Mouse (Mus musculus) intestine, postnatal 0 days (tissue): Measurements from ENCODE around the gene Prss16. TPM values are rescaled to one million over a fixed set of nuclear protein-coding genes. Genes with fewer than 3 reads are reported as not detected.
A peak's percentile ranks its signal among the peaks of the same experiment; 100 is the strongest.
"Not testable (repeated sequence)": the region's sequence is repeated elsewhere in the genome, so short reads cannot be mapped to it uniquely, and the experiment has no call there.

ENCODE experiments used
- ATAC-seq: fragments of 200-750 bp; cut with Nextera tagmentation; 2 replicates; pipeline ENCODE4 v1.8.0; 2017; ENCODE audit warnings: mild to moderate bottlenecking, moderate TSS enrichment, moderate library complexity
- H3K27ac ChIP-seq: fragments of 300-500 bp; sonication (generic); 2 replicates; pipeline ENCODE4 v1.5.1; 2014; ENCODE audit warnings: mild to moderate bottlenecking, low read depth, low read length, moderate library complexity
- H3K27me3 ChIP-seq: fragments of 300-500 bp; sonication (generic); replicated peaks from 2 replicates; pipeline ENCODE4 v1.6.1; 2014; ENCODE audit warnings: low read length, mixed read lengths; ENCODE audit not compliant: control insufficient read depth, insufficient read depth
- H3K36me3 ChIP-seq: fragments of 300-500 bp; sonication (generic); 2 replicates; pipeline ENCODE4 v1.6.1; 2014; ENCODE audit warnings: mild to moderate bottlenecking, moderate library complexity; ENCODE audit not compliant: control insufficient read depth, insufficient read depth
- H3K4me1 ChIP-seq: fragments of 300-500 bp; sonication (generic); replicated peaks from 2 replicates; pipeline ENCODE4 v1.6.1; 2014; ENCODE audit warnings: antibody characterized with exemption, low read length, mixed read lengths; ENCODE audit not compliant: control insufficient read depth, insufficient read depth
- H3K4me2 ChIP-seq: fragments of 300-500 bp; sonication (generic); replicated peaks from 2 replicates; pipeline ENCODE4 v1.6.1; 2014; ENCODE audit warnings: low read depth, mild to moderate bottlenecking, moderate library complexity
- H3K4me3 ChIP-seq: fragments of 300-500 bp; sonication (generic); 2 replicates; pipeline ENCODE4 v1.5.1; 2014; ENCODE audit warnings: low read depth, low read length
- H3K9ac ChIP-seq: fragments of 300-500 bp; sonication (generic); 2 replicates; pipeline ENCODE4 v1.6.1; 2014; ENCODE audit warnings: mild to moderate bottlenecking, low read depth, low read length
- H3K9me3 ChIP-seq: fragments of 300-500 bp; sonication (generic); 2 replicates; pipeline ENCODE4 v1.6.1; 2016; ENCODE audit warnings: mixed run types; ENCODE audit not compliant: control insufficient read depth
- CTCF ChIP-seq: sonication (generic); IDR thresholded peaks from 2 replicates; pipeline ENCODE4 v1.5.1; 2016; ENCODE audit warnings: low read depth, mild to moderate bottlenecking, control low read depth, antibody characterized with exemption, moderate library complexity
- WGBS: fragments of 180-500 bp; shearing (Covaris S2); extraction: QIAGEN DNeasy Blood & Tissue Kit; methylation state at CpG from one replicate; pipeline ENCODE4 v1.1.7; 2014; 5-methylcytosine and 5-hydroxymethylcytosine counted together
- polyA plus RNA-seq: library from polyadenylated mRNA; unstranded; fragments of >200 nt; fragmentation: Nextera tagmentation; extraction: Ambion mirVana; gene quantifications from 2 replicates; pipeline ENCODE4 v1.2.1, GENCODE M21; 2015

The Prss16 gene
- polyA plus RNA-seq, 1 experiment from 2014 or later, result 4.0 TPM

- TF ChIP-seq CTCF, result no peak
- H3K9ac ChIP-seq, result no peak overlapping the region
- H3K4me2 ChIP-seq, result no peak overlapping the region
- H3K36me3 ChIP-seq, result no peaks in the 10 kb centered on the region
- no peak for ATAC-seq
- no peak overlapping the region for H3K27ac ChIP-seq
- 67% methylated on average over 2 of the region's 2 CpGs for WGBS
- H3K27me3 ChIP-seq, result no peaks in the 10 kb centered on the region
- 0 out of 2 replicates have a peak, but pooled peaks cover 4% of the 10 kb centered on the region for H3K4me1 ChIP-seq
- H3K9me3 ChIP-seq, result no peaks in the 10 kb centered on the region
- no peak overlapping the region for H3K4me3 ChIP-seq
Measured at GRCm38 (mm10) chr13:22045311-22045710, 35.8 kb upstream of the Prss16 start.

GRCm38 (mm10) chr13:22044432-22045155 lies 35.1 kb upstream of the Prss16 start:
- Histone ChIP-seq H3K4me1 (0 out of 2 replicates have a peak, but pooled peaks cover 5% of the 10 kb centered on the region), H3K9me3 (no peaks in the 10 kb centered on the region), H3K9ac (no peak overlapping the region), H3K27ac (no peak overlapping the region), H3K4me3 (no peak overlapping the region), H3K4me2 (0 out of 2 replicates have a peak overlapping the region, but pooled peaks have one; percentile 70), H3K27me3 (no peaks in the 10 kb centered on the region), H3K36me3 (no peaks in the 10 kb centered on the region)
- no peak for ATAC-seq
- WGBS, result 90% methylated on average over 6 of the region's 6 CpGs
- TF ChIP-seq CTCF, result no peak

- Histone ChIP-seq H3K4me3 (peak overlapping the region; percentile 29), H3K4me2 (peak overlapping the region; percentile 70), H3K27ac (peak overlapping the region; percentile 57; the same call in 1 of the 2 replicates), H3K36me3 (no peaks in the 10 kb centered on the region), H3K9me3 (no peaks in the 10 kb centered on the region), H3K4me1 (0 out of 2 replicates have a peak, but pooled peaks cover 5% of the 10 kb centered on the region), H3K27me3 (no peaks in the 10 kb centered on the region), H3K9ac (peak overlapping the region; percentile 37; the same call in 1 of the 2 replicates)
- under 1% methylated on average over 10 of the region's 14 CpGs for WGBS
- ATAC-seq, result peak; percentile 7; the same call in 1 of the 2 replicates
- peak; percentile 78 for TF ChIP-seq CTCF
Measured at GRCm38 (mm10) chr13:22043503-22044431, 34.2 kb upstream of the Prss16 start.

- peak; percentile 91 for ATAC-seq
- not testable (repeated sequence) for H3K27me3 ChIP-seq, H3K4me1 ChIP-seq, H3K36me3 ChIP-seq, H3K9me3 ChIP-seq
- Histone ChIP-seq H3K9ac (peak within 1 kb of the TSS; percentile 37; the same call in 1 of the 2 replicates), H3K4me3 (peak within 1 kb of the TSS; percentile 29), H3K4me2 (peak within 1 kb of the TSS; percentile 70), H3K27ac (peak within 1 kb of the TSS; percentile 81)
- WGBS, result under 1% methylated on average over 39 of the region's 80 CpGs
Measured at GRCm38 (mm10) chr13:22042568-22043502, 33.3 kb upstream of the Prss16 start, which contains the start of the genes Hist1h2ag and Hist1h2bj. Gene Hist1h2ag (minus strand): TSS chr13:22042944. Gene Hist1h2bj (plus strand): TSS chr13:22043214.

- no peak for TF ChIP-seq CTCF
- ATAC-seq, result no peak
- Histone ChIP-seq H3K27me3 (no peaks in the 10 kb centered on the region), H3K4me3 (peak overlapping the region; percentile 26), H3K27ac (peak overlapping the region; percentile 81), H3K36me3 (no peaks in the 10 kb centered on the region), H3K9ac (no peak overlapping the region), H3K4me1 (0 out of 2 replicates have a peak, but pooled peaks cover 5% of the 10 kb centered on the region), H3K9me3 (no peaks in the 10 kb centered on the region), H3K4me2 (peak overlapping the region; percentile 70)
- WGBS, result 3% methylated on average over 13 of the region's 13 CpGs
Measured at GRCm38 (mm10) chr13:22041651-22042567, 32.4 kb upstream of the Prss16 start.

GRCm38 (mm10) chr13:22041142-22041536 lies 31.6 kb upstream of the Prss16 start, which contains the start of gene Hist1h4i:
Gene Hist1h4i (minus strand): TSS chr13:22041362.
- peak; percentile 65 for ATAC-seq
- Histone ChIP-seq H3K9ac (0 out of 2 replicates have a peak within 1 kb of the TSS, but pooled peaks have one; percentile 22), H3K4me3 (peak within 1 kb of the TSS; percentile 39), H3K27ac (peak within 1 kb of the TSS; percentile 81), H3K4me2 (peak within 1 kb of the TSS; percentile 70)
- H3K36me3 ChIP-seq, H3K4me1 ChIP-seq, H3K27me3 ChIP-seq, H3K9me3 ChIP-seq: not testable (repeated sequence)
- under 1% methylated on average over 24 of the region's 27 CpGs for WGBS
